Mouse (Mus musculus) forebrain, embryonic 16.5 days (tissue): ENCODE measurements at regions not wholly inside any gene's neighbourhood (a gene's known extent, or its start where the extent isn't known, plus 50 kb on each side); places are given as distances from the start of the nearest gene placed in this dataset.

Experiments used
- ATAC-seq: fragments of 200-750 bp; cut with Nextera tagmentation; 2 replicates; pipeline ENCODE4 v1.8.0; 2017; ENCODE audit warnings: mild to moderate bottlenecking, moderate library complexity
- H3K27ac ChIP-seq: fragments of 300-500 bp; sonication (generic); 2 replicates; pipeline ENCODE4 v1.5.1; 2014; ENCODE audit warnings: low read length, control low read depth
- H3K27me3 ChIP-seq: fragments of 300-500 bp; sonication (generic); replicated peaks from 2 replicates; pipeline ENCODE4 v1.6.1; 2014; ENCODE audit warnings: low read length; ENCODE audit not compliant: control insufficient read depth, insufficient read depth
- H3K36me3 ChIP-seq: fragments of 300-500 bp; sonication (generic); 2 replicates; pipeline ENCODE4 v1.6.1; 2014; ENCODE audit not compliant: control insufficient read depth, insufficient read depth
- H3K4me1 ChIP-seq: fragments of 300-500 bp; sonication (generic); replicated peaks from 2 replicates; pipeline ENCODE4 v1.6.1; 2014; ENCODE audit warnings: low read length; ENCODE audit not compliant: control insufficient read depth, insufficient read depth
- H3K4me2 ChIP-seq: fragments of 300-500 bp; sonication (generic); 2 replicates; pipeline ENCODE4 v1.6.1; 2014; ENCODE audit warnings: mild to moderate bottlenecking, low read length, control low read depth
- H3K4me3 ChIP-seq: fragments of 300-500 bp; sonication (generic); replicated peaks from 2 replicates; pipeline ENCODE4 v1.5.1; 2014; ENCODE audit warnings: mild to moderate bottlenecking, low read length, control low read depth
- H3K9ac ChIP-seq: fragments of 300-500 bp; sonication (generic); replicated peaks from 2 replicates; pipeline ENCODE4 v1.6.1; 2014; ENCODE audit warnings: low read depth, low read length, control low read depth
- H3K9me3 ChIP-seq: fragments of 300-500 bp; sonication (generic); 2 replicates; pipeline ENCODE4 v1.6.1; 2016; ENCODE audit warnings: low read length; ENCODE audit not compliant: control insufficient read depth
- WGBS: fragments of 180-500 bp; shearing (Covaris S2); extraction: QIAGEN DNeasy Blood & Tissue Kit; methylation state at CpG from one replicate; pipeline ENCODE4 v1.1.7; 2014; 5-methylcytosine and 5-hydroxymethylcytosine counted together

DNA sequence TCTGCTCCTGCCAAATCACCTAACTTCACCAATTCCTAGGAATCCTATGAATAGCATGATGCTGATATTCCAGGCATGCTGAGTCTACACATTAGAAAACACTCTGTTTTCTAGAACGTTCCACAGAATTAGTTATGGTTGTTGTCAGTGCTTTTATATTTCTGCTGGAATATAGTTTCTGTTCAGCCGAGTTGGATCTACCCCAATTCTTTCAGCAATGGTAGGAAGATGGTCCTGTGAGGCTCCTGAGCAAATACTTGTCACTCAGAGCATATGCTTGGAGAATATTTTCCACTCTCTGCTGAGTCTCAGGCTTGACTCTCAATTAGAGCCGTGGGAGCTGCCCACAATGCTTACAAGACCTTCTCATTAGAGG is 262.3 kb upstream of the Emcn start:
- Histone ChIP-seq H3K36me3 (no peaks in the 10 kb centered on the region), H3K9me3 (no peaks in the 10 kb centered on the region), H3K27ac (no peak overlapping the region), H3K27me3 (no peaks in the 10 kb centered on the region), H3K9ac (no peak overlapping the region), H3K4me2 (no peak overlapping the region), H3K4me1 (no peaks in the 10 kb centered on the region), H3K4me3 (no peak overlapping the region)
- 89% methylated on average over 3 of the region's 3 CpGs for WGBS
- no peak for ATAC-seq

DNA sequence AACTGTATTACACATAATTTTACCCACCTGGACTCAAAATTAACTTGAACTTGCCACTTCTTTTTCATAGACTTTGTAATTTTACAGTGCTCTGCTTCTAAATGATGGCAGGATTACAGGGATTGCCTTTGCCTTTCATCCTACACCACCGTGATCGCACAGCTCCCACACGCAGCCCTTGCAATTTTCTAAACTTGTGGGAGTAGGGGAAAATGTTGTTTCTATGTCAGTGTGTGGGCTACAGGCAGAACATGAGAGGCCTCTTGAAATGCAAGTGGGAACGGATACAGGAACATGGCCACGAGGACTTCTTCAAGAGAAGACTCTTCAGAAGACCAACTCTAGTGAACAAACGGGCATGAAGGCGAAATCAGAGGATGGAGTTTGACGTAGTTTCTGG is 254.0 kb upstream of the Emcn start:
- Histone ChIP-seq H3K27me3 (no peaks in the 10 kb centered on the region), H3K27ac (no peak overlapping the region), H3K4me3 (no peak overlapping the region), H3K4me2 (no peak overlapping the region), H3K9me3 (peaks cover 2% of the 10 kb centered on the region; the same call in 1 of the 2 replicates), H3K36me3 (no peaks in the 10 kb centered on the region), H3K4me1 (no peaks in the 10 kb centered on the region), H3K9ac (no peak overlapping the region)
- WGBS, result 92% methylated on average over 8 of the region's 8 CpGs
- ATAC-seq, result no peak

- WGBS, result 34% methylated on average over 4 of the region's 4 CpGs
- no peak overlapping the region for H3K27ac ChIP-seq
Observed at GRCm38 (mm10) chr3:137100627-137101404, 240.1 kb upstream of the Emcn start.

GRCm38 (mm10) chr3:137105930-137106329 is 234.9 kb upstream of the Emcn start:
- H3K4me3 ChIP-seq, result no peak overlapping the region
- no peak for ATAC-seq
- 94% methylated on average over 1 of the region's 1 CpGs for WGBS
- no peak overlapping the region for H3K27ac ChIP-seq
- H3K9ac ChIP-seq, result no peak overlapping the region
- no peak overlapping the region for H3K4me2 ChIP-seq
- no peaks in the 10 kb centered on the region for H3K9me3 ChIP-seq
- H3K36me3 ChIP-seq, result no peaks in the 10 kb centered on the region
- H3K4me1 ChIP-seq, result no peaks in the 10 kb centered on the region
- H3K27me3 ChIP-seq, result no peaks in the 10 kb centered on the region

More at GRCm38 (mm10) chr3:137100627-137101404, 240.1 kb upstream of the Emcn start:
- H3K27me3 ChIP-seq, result no peaks in the 10 kb centered on the region
- peak; percentile 75 for ATAC-seq
- no peak overlapping the region for H3K4me3 ChIP-seq
- H3K4me1 ChIP-seq, result no peaks in the 10 kb centered on the region
- no peak overlapping the region for H3K4me2 ChIP-seq
- no peak overlapping the region for H3K9ac ChIP-seq
- no peaks in the 10 kb centered on the region for H3K36me3 ChIP-seq
- H3K9me3 ChIP-seq, result no peaks in the 10 kb centered on the region

GRCm38 (mm10) chr3:137108197-137108596 is 232.7 kb upstream of the Emcn start:
- no peak overlapping the region for H3K27ac ChIP-seq
- no peak for ATAC-seq

DNA sequence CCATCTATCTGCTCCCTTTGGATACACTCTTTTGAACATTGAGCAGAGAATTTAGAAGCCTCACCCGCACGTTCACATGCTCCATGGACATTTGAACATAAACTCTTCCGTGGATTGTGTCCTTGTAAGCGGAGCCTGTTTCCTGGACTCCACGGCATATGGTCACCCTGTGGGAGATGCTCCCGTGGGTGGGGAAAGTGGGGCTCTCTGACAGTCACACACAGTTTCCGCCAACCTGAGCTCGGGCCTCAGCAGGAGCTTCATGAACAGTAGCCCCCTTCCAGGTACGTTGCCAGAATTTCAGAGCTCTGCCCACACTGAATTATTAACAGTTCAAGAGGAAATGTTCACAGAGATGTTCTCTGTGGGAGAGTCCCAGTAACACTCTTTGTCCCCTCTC is 231.1 kb upstream of the Emcn start:
- Histone ChIP-seq H3K27ac (no peak overlapping the region), H3K36me3 (no peaks in the 10 kb centered on the region), H3K9ac (no peak overlapping the region), H3K4me1 (no peaks in the 10 kb centered on the region), H3K9me3 (no peaks in the 10 kb centered on the region), H3K4me3 (no peak overlapping the region), H3K4me2 (no peak overlapping the region), H3K27me3 (no peaks in the 10 kb centered on the region)
- ATAC-seq, result no peak
- 88% methylated on average over 9 of the region's 9 CpGs for WGBS

More at GRCm38 (mm10) chr3:137108197-137108596, 232.7 kb upstream of the Emcn start:
- Histone ChIP-seq H3K4me3 (no peak overlapping the region), H3K27me3 (no peaks in the 10 kb centered on the region), H3K4me1 (no peaks in the 10 kb centered on the region), H3K9ac (no peak overlapping the region), H3K4me2 (no peak overlapping the region), H3K9me3 (no peaks in the 10 kb centered on the region), H3K36me3 (no peaks in the 10 kb centered on the region)
- 87% methylated on average over 2 of the region's 2 CpGs for WGBS

DNA sequence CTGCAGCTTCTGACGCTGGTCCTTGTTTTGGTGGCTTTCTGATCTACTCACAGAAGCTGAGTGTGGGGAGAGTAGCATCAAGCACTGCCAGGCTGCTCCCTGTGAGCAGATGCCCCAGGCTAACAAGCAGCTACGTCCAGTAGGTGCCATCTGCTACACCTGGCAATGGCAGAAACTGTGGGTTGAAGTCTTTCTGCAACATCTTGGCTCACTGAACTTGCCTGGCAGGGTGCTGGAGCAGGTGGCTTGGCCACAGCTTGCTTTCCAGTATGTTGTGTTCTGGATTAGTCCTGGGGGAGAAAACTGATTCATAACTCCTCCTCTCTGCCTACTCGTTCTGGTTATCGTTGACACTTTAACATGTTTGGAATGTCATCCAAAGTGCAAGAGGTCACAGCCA is 230.4 kb upstream of the Emcn start:
- Histone ChIP-seq H3K9me3 (no peaks in the 10 kb centered on the region), H3K27ac (no peak overlapping the region), H3K27me3 (no peaks in the 10 kb centered on the region), H3K4me3 (no peak overlapping the region), H3K4me2 (no peak overlapping the region), H3K4me1 (no peaks in the 10 kb centered on the region), H3K9ac (no peak overlapping the region), H3K36me3 (no peaks in the 10 kb centered on the region)
- ATAC-seq, result peak; percentile 79
- 59% methylated on average over 4 of the region's 4 CpGs for WGBS

- Histone ChIP-seq H3K27me3 (no peaks in the 10 kb centered on the region), H3K27ac (no peak overlapping the region), H3K4me1 (no peaks in the 10 kb centered on the region), H3K9me3 (no peaks in the 10 kb centered on the region), H3K4me2 (no peak overlapping the region), H3K36me3 (no peaks in the 10 kb centered on the region), H3K9ac (no peak overlapping the region), H3K4me3 (no peak overlapping the region)
- 87% methylated on average over 4 of the region's 4 CpGs for WGBS
- no peak for ATAC-seq
Observed at GRCm38 (mm10) chr3:137129967-137130366, 210.9 kb upstream of the Emcn start.

GRCm38 (mm10) chr3:137142041-137142440 is 198.8 kb upstream of the Emcn start:
- Histone ChIP-seq H3K9me3 (0 out of 2 replicates have a peak, but pooled peaks cover 2% of the 10 kb centered on the region), H3K4me1 (no peaks in the 10 kb centered on the region), H3K36me3 (no peaks in the 10 kb centered on the region), H3K4me3 (no peak overlapping the region), H3K27ac (no peak overlapping the region), H3K27me3 (no peaks in the 10 kb centered on the region), H3K4me2 (no peak overlapping the region), H3K9ac (no peak overlapping the region)
- WGBS, result 60% methylated on average over 3 of the region's 3 CpGs
- ATAC-seq, result no peak

DNA sequence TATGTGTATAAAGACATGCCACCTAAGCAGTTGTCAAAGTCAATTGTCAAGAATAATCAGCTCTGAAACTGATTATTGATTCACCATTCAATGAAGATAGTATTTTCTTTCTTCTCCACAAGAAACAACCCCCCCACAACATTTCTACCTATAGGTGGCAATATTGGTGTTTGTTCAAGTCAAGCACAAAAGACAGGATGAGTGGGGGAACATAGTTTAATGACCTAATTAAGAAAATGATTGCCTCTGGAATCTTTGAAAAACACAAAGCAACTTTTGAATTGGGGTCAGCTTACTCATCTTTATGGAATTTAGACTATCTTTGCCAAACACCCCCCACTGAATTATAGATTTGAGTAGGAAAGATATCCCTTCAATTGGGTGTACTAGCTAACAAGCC is 194.8 kb upstream of the Emcn start:
- ATAC-seq, result no peak
- Histone ChIP-seq H3K4me2 (no peak overlapping the region), H3K27ac (no peak overlapping the region), H3K27me3 (no peaks in the 10 kb centered on the region), H3K36me3 (no peaks in the 10 kb centered on the region), H3K9ac (no peak overlapping the region), H3K9me3 (no peaks in the 10 kb centered on the region), H3K4me3 (no peak overlapping the region), H3K4me1 (peaks cover 2% of the 10 kb centered on the region; the same call in 1 of the 2 replicates)
